Mouse (Mus musculus) brown adipose tissue, adult 24 weeks (tissue): ENCODE measurements around the gene Sprr2h. TPM values are rescaled to one million over a fixed set of nuclear protein-coding genes. Genes with fewer than 3 reads are reported as not detected.

Experiments used
- H3K27ac ChIP-seq: fragments of 200-500 bp; replicated peaks from 2 replicates; pipeline ENCODE4 v1.5.1; 2012; ENCODE audit warnings: low read depth, mild to moderate bottlenecking, low read length
- H3K4me1 ChIP-seq: fragments of 200-500 bp; 2 replicates; pipeline ENCODE4 v1.6.1; 2012; ENCODE audit warnings: low read length, mixed read lengths; ENCODE audit not compliant: control insufficient read depth, insufficient read depth, insufficient read length
- H3K4me3 ChIP-seq: fragments of 200-500 bp; 2 replicates; pipeline ENCODE4 v1.5.1; 2012; ENCODE audit warnings: low read depth, mild to moderate bottlenecking, low read length, moderate library complexity; ENCODE audit not compliant: insufficient read depth
- polyA plus RNA-seq: library from polyadenylated mRNA; stranded (reverse); fragments of >200 nt; gene quantifications from 2 replicates; pipeline ENCODE4 v1.2.4, GENCODE M21; 2012; ENCODE audit not compliant: missing spikeins, insufficient read depth, insufficient read length

The Sprr2h gene
- not detected in 2 replicates for polyA plus RNA-seq

- H3K4me1 ChIP-seq, result no peaks in the 10 kb centered on the region
- no peak within 1 kb of the TSS for H3K27ac ChIP-seq
- no peak within 1 kb of the TSS for H3K4me3 ChIP-seq
These were observed at the start of gene Sprr2h for GRCm38 (mm10) chr3:92385385-92385784. Gene Sprr2h, plus strand, starts transcription at chr3:92385685.

GRCm38 (mm10) chr3:92336278-92336677 is 49.2 kb upstream of the Sprr2h start:
- H3K27ac ChIP-seq, result no peak overlapping the region
- H3K4me3 ChIP-seq, result no peak overlapping the region
- no peaks in the 10 kb centered on the region for H3K4me1 ChIP-seq

GRCm38 (mm10) chr3:92338840-92339239 is 46.6 kb upstream of the Sprr2h start, which contains the start of gene Sprr2d:
Gene Sprr2d, plus strand, starts transcription at chr3:92339140.
- Histone ChIP-seq H3K27ac (no peak within 1 kb of the TSS), H3K4me1 (no peaks in the 10 kb centered on the region), H3K4me3 (no peak within 1 kb of the TSS)

DNA sequence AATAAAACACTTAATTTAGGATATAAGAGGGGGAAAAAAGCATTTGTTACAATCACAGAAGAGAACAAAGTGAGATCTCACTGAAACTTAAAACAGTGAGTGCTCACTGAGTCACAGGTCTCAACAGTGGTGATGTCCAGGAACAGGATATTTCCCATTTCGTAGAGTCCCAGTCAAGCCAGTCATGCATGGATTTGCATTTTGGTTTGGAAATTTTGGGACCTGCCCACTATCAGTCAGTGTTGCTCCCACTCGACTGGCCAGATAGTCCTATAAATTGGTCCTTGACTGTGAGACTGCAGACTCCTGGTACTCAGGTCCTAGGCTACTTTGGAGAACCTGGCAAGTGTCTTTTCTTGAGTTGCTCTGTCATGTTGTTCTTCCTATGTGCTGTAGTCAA is 33.6 kb upstream of the Sprr2h start, which contains the start of gene Sprr2e:
Gene Sprr2e, plus strand, starts transcription at position 301 of the 400 bp plus-strand sequence.
- Histone ChIP-seq H3K27ac (no peak within 1 kb of the TSS), H3K4me1 (no peaks in the 10 kb centered on the region), H3K4me3 (no peak within 1 kb of the TSS)

DNA sequence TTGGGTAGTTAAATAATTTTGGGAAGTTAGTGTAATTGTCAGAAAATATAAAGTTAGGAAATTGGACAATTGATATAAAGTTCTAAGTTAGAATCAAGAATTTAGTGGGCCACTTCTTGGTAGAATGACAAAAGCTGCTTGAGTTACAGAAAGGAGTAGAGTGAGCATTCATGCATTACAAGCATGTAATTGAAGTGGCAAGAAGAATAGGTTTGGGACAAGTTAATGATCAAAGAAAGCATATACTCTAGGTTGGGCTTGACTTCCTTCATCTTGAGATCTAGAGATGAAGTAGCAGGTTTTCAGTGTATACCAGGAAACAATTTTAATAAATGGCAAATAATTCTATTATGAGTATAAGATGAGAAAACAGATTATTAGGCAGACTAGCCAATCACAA is 23.9 kb upstream of the Sprr2h start:
- H3K27ac ChIP-seq, result no peak overlapping the region
- no peaks in the 10 kb centered on the region for H3K4me1 ChIP-seq
- H3K4me3 ChIP-seq, result no peak overlapping the region

GRCm38 (mm10) chr3:92364887-92365286 is 20.6 kb upstream of the Sprr2h start, which contains the start of gene Sprr2f:
Gene Sprr2f, plus strand, starts transcription at chr3:92365187.
- Histone ChIP-seq H3K4me3 (no peak within 1 kb of the TSS), H3K27ac (no peak within 1 kb of the TSS), H3K4me1 (no peaks in the 10 kb centered on the region)

GRCm38 (mm10) chr3:92373613-92374012 is 11.9 kb upstream of the Sprr2h start:
- Histone ChIP-seq H3K4me1 (no peaks in the 10 kb centered on the region), H3K4me3 (no peak overlapping the region), H3K27ac (no peak overlapping the region)

GRCm38 (mm10) chr3:92394301-92394700 is 8.8 kb downstream of the Sprr2h start:
- H3K27ac ChIP-seq, result no peak overlapping the region
- no peaks in the 10 kb centered on the region for H3K4me1 ChIP-seq
- no peak overlapping the region for H3K4me3 ChIP-seq

GRCm38 (mm10) chr3:92407691-92408090 is 22.2 kb downstream of the Sprr2h start, which contains the start of gene Sprr2i:
Gene Sprr2i, plus strand, starts transcription at chr3:92407991.
- Histone ChIP-seq H3K4me1 (no peaks in the 10 kb centered on the region), H3K27ac (no peak within 1 kb of the TSS), H3K4me3 (no peak within 1 kb of the TSS)

DNA sequence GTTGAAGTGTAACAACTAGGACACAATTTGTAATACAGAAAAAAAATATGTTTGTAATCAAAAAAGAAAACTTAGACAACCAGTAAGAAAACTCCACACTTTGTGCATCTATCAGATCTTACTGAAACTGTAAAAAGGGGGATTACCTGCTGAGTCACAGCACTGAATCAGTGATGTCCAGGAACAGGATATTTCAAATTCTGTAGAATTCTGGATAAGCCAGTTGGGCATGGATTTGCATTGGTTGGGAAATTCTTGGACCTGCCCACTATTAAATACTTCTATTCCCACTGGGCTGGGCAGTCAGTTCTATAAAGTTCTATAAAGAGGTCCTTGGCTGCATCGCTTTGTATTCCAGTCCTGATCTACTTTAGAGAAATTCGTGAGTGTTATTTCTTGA is 32.3 kb downstream of the Sprr2h start, which contains the start of gene Sprr2j-ps:
Gene Sprr2j-ps, plus strand, starts transcription at position 301 of the 400 bp plus-strand sequence.
- H3K27ac ChIP-seq, result no peak within 1 kb of the TSS
- H3K4me1 ChIP-seq, result no peaks in the 10 kb centered on the region
- H3K4me3 ChIP-seq, result no peak within 1 kb of the TSS

DNA sequence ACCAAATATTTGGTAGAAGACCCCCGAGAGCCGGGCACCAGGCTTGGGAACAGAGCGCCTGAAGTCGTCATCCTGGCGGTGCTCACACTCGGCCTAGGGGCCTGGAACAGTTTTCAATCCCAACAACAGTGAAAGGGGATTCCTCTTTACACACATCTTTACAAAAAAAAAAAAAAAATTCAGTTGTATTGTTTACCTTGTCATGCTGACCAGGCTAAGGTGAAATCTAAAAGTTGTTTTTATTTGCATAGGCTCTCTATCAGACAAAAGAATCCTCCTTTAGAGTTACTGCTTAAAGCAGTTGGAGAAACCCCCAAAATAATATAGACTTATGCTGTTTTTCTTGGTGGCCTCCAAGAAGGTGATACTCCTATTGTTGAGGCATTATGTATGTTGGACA is 43.8 kb downstream of the Sprr2h start, which contains the start of gene Gm9774:
Gene Gm9774, minus strand, starts transcription at position 101 of the 400 bp plus-strand sequence.
- Histone ChIP-seq H3K27ac (no peak within 1 kb of the TSS), H3K4me3 (no peak within 1 kb of the TSS), H3K4me1 (no peaks in the 10 kb centered on the region)

DNA sequence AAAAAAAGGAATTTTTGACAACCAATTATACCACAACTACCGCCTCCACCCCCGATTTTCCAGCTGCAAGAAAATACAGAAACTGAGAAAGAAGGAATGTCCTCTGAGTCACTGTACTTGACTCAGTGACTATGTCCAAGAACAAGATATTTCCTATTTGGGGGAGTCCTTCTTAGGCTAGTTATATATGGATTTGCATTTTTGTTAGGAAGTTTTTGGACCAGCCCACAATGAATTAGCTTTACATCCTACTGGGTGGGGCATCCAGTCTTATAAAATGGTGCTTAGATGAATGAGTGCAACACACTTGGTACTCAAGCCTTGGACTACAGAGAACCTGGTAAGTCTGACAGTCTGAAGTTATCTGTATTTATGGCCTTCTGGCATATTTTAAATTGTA is 46.8 kb downstream of the Sprr2h start, which contains the start of gene Sprr2k:
Gene Sprr2k, plus strand, starts transcription at position 301 of the 400 bp plus-strand sequence.
- no peak within 1 kb of the TSS for H3K4me3 ChIP-seq
- H3K27ac ChIP-seq, result no peak within 1 kb of the TSS
- no peaks in the 10 kb centered on the region for H3K4me1 ChIP-seq

Other genes with a start within 250 kb of the Sprr2h start
- not detected in 2 replicates for gene Lelp1, start 242.9 kb upstream of the Sprr2h start, polyA plus RNA-seq
- gene Sprr2a1, start 169.9 kb upstream of the Sprr2h start, polyA plus RNA-seq, result not detected in 2 replicates
- not detected in 2 replicates for gene Sprr2a2, start 169.8 kb upstream of the Sprr2h start, polyA plus RNA-seq
- gene Sprr2a3, start 100.3 kb upstream of the Sprr2h start, polyA plus RNA-seq, result not detected in 2 replicates
- not detected in 2 replicates for gene Sprr2b, start 69.1 kb upstream of the Sprr2h start, polyA plus RNA-seq
- not detected in 2 replicates for gene Sprr2d, start 46.5 kb upstream of the Sprr2h start, polyA plus RNA-seq
- gene Sprr2e, start 33.5 kb upstream of the Sprr2h start, polyA plus RNA-seq, result not detected in 2 replicates
- gene Sprr2f, start 20.5 kb upstream of the Sprr2h start, polyA plus RNA-seq, result not detected in 2 replicates
- gene Sprr2i, start 22.3 kb downstream of the Sprr2h start, polyA plus RNA-seq, result not detected in 2 replicates
- gene Sprr2j-ps, start 32.4 kb downstream of the Sprr2h start, polyA plus RNA-seq, result not detected in 2 replicates
- gene Gm9774, start 43.7 kb downstream of the Sprr2h start, polyA plus RNA-seq, result 31.8 and 35.2 TPM in 2 replicates
- gene Sprr2k, start 46.9 kb downstream of the Sprr2h start, polyA plus RNA-seq, result not detected in 2 replicates
- not detected in 2 replicates for gene Sprr1b, start 53.1 kb downstream of the Sprr2h start, polyA plus RNA-seq
- gene Sprr3, start 73.0 kb downstream of the Sprr2h start, polyA plus RNA-seq, result not detected in 2 replicates
- gene Sprr1a, start 100.2 kb downstream of the Sprr2h start, polyA plus RNA-seq, result not detected in 2 replicates
- not detected in 2 replicates for gene Sprr4, start 114.8 kb downstream of the Sprr2h start, polyA plus RNA-seq
- gene 2310046K23Rik, start 148.8 kb downstream of the Sprr2h start, polyA plus RNA-seq, result not detected in 2 replicates
- not detected in 2 replicates for gene Ivl, start 188.1 kb downstream of the Sprr2h start, polyA plus RNA-seq
- not detected in 2 replicates for gene Smcp, start 203.3 kb downstream of the Sprr2h start, polyA plus RNA-seq
- not detected in 2 replicates for gene 2210017I01Rik, start 221.8 kb downstream of the Sprr2h start, polyA plus RNA-seq
- not detected in 2 replicates for gene Lce6a, start 236.0 kb downstream of the Sprr2h start, polyA plus RNA-seq